Mouse (Mus musculus) frontal cortex, postnatal 25 days (tissue): ENCODE measurements at regions not wholly inside any gene's neighbourhood (a gene's known extent, or its start where the extent isn't known, plus 50 kb on each side); places are given as distances from the start of the nearest gene placed in this dataset.

ENCODE experiments used
- DNase-seq, 2 experiments: peaks; one replicate each; pipeline ENCODE4 v3.0.0; 2022; ENCODE audit warnings: low spot score in 2 of 2

- no peak for DNase-seq
These were observed 67.4 kb upstream of the Prr30 start for GRCm38 (mm10) chr14:101267536-101267935.
